Mouse (Mus musculus): ENCODE data around the gene Col4a3.

DNA sequence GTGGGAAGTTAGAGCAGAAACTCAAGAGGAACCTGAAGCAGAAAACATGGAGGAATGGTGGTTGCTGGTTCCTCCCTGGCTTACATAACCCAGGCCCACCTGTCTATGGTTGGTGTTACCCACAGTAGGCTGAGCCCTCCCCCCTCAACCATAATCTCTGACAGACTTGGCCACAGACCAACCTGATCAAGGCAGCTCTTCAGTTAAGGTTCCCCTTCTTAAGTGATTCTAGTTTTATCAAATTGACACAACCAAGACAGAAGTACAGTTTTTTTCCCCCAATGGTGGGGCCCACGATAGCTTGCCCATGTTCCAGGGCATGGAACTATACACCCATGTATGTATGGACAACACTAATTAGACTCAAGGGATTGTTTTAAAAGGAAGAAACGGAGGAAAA is 100.1 kb downstream of the Col4a3 start:
- no peak for TF ChIP-seq CTCF (IDR thresholded peaks at IDR 0.05)
- TF ChIP-seq POLR2A (IDR thresholded peaks at IDR 0.05; ENCODE audit: insufficient read depth, low read depth, low read length), result no peak
